Mouse (Mus musculus): ENCODE results near the gene Psmb2.

DNA sequence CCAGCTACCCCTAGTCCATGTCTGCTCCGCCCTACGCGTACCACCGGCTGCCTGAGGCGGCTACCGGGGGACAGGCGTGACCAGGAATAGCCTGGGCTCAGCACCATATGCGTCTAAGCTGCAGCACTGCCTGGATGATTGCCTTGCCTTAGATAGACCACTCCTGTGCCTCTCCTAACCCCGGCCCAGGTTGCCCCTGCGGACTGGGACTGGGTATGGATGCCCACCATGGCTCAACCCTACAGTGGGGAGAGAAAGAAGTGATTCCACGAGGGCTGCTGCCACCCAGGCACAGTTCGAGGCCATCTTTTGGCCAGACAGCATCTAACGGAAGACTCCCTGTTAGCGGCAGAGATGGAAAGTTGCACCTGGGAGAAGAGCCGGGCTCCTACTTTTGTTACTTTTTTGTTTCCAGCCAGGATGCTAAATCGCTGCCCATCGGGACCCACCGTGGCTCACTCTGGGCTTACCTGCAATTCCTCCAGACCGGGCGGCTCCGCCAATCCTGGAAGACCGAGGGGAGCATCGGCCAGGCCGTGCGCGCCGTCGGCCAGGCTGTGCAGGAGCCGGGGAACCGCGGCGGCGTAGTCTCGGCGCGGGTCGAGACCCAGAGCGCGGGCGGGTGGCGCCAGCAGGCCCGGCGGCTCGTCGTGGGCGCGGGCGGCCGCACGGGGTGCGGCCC is 57.4 kb downstream of the Psmb2 start:
- TF ChIP-seq POLR2A (IDR thresholded peaks at IDR 0.05; ENCODE audit: extremely low read depth, insufficient read depth, low read length) (no peak), CTCF (IDR thresholded peaks at IDR 0.05; ENCODE audit: extremely low read depth, insufficient read depth, low read length) (no peak)
